Mouse (Mus musculus) forebrain, embryonic 13.5 days (tissue): ENCODE results near the gene Gramd1b. TPM values are rescaled to one million over a fixed set of nuclear protein-coding genes. Genes with fewer than 3 reads are reported as not detected.

ENCODE experiments used
- ATAC-seq: fragments of 200-750 bp; cut with Nextera tagmentation; 2 replicates; pipeline ENCODE4 v1.8.0; 2017
- H3K27ac ChIP-seq: fragments of 300-500 bp; sonication (generic); 2 replicates; pipeline ENCODE4 v1.5.1; 2015; ENCODE audit warnings: inconsistent platforms, mild to moderate bottlenecking, moderate library complexity
- H3K27me3 ChIP-seq: fragments of 300-500 bp; sonication (generic); 2 replicates; pipeline ENCODE4 v1.6.1; 2015; ENCODE audit warnings: mild to moderate bottlenecking, inconsistent platforms
- H3K36me3 ChIP-seq: fragments of 300-500 bp; sonication (generic); 2 replicates; pipeline ENCODE4 v1.6.1; 2015; ENCODE audit warnings: mild to moderate bottlenecking, inconsistent platforms; ENCODE audit not compliant: poor library complexity, severe bottlenecking
- H3K4me1 ChIP-seq: fragments of 300-500 bp; sonication (generic); 2 replicates; pipeline ENCODE4 v1.6.1; 2015; ENCODE audit warnings: inconsistent platforms
- H3K4me2 ChIP-seq: fragments of 300-500 bp; sonication (generic); 2 replicates; pipeline ENCODE4 v1.6.1; 2015; ENCODE audit warnings: inconsistent platforms, mild to moderate bottlenecking, moderate library complexity
- H3K4me3 ChIP-seq: fragments of 300-500 bp; sonication (generic); 2 replicates; pipeline ENCODE4 v1.5.1; 2015; ENCODE audit warnings: mild to moderate bottlenecking, inconsistent platforms
- H3K9ac ChIP-seq: fragments of 300-500 bp; sonication (generic); 2 replicates; pipeline ENCODE4 v1.6.1; 2015; ENCODE audit warnings: mild to moderate bottlenecking, inconsistent platforms
- H3K9me3 ChIP-seq: fragments of 300-500 bp; sonication (generic); replicated peaks from 2 replicates; pipeline ENCODE4 v1.6.1; 2016; ENCODE audit warnings: inconsistent platforms
- WGBS: fragments of 180-500 bp; shearing (Covaris S2); methylation state at CpG from one replicate; pipeline ENCODE4 v1.1.7; 2015; 5-methylcytosine and 5-hydroxymethylcytosine counted together
- polyA plus RNA-seq: library from polyadenylated mRNA; unstranded; fragments of >200 nt; fragmentation: Nextera tagmentation; extraction: Ambion mirVana; gene quantifications from 2 replicates; pipeline ENCODE4 v1.2.1, GENCODE M21; 2015

Gramd1b gene
- polyA plus RNA-seq, 1 experiment from 2014 or later: 8.1 TPM

DNA sequence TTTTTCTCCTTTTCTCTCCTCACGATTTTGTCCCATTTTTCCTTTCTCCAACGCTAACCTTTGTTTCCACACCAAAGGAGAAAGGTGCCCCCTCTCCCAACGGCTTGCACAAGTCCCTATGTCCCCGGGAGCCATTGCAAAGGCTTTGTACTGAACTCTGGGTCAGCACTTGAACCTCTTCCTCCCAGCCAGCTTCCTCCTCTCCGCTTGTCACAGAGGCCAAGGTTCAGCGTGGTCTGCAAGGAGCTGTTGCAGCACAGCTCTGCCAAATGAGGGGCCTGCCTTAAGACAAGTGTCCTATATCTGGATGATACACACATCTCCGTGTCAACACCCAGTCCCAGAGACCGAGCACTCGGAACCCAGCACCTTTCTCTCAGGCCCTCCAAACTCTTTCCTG lies 130.3 kb downstream of the Gramd1b start:
- WGBS: 84% methylated on average over 9 of the region's 9 CpGs
- Histone ChIP-seq H3K27me3 (no peaks in the 10 kb centered on the region), H3K36me3 (no peaks in the 10 kb centered on the region), H3K9ac (no peak overlapping the region), H3K4me3 (no peak overlapping the region), H3K4me1 (0 out of 2 replicates have a peak, but pooled peaks cover 4% of the 10 kb centered on the region), H3K27ac (no peak overlapping the region), H3K9me3 (no peaks in the 10 kb centered on the region), H3K4me2 (no peak overlapping the region)
- no peak for ATAC-seq

DNA sequence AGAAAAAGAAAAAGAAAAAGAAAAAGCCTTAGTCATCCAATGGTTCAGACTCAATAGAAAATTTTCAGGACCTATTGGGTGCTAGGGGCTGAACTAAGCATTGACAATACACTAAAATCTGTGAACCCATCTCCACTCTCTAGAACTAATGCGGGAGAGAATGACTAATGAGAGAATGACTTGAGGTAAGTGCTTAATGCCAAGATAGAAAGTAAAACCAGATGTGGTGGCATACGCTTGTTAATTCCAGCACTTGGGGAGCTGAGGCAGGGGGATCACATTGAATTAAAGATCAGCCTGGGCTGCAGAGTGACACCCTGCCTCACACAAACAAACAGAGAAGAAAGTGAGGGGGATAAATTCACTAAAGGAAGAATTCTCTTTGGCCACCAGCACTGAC lies 131.0 kb downstream of the Gramd1b start:
- ATAC-seq: no peak
- Histone ChIP-seq H3K27me3 (no peaks in the 10 kb centered on the region), H3K4me1 (0 out of 2 replicates have a peak, but pooled peaks cover 4% of the 10 kb centered on the region), H3K4me3 (no peak overlapping the region), H3K27ac (no peak overlapping the region), H3K9ac (no peak overlapping the region), H3K9me3 (no peaks in the 10 kb centered on the region), H3K4me2 (no peak overlapping the region), H3K36me3 (no peaks in the 10 kb centered on the region)
- 89% methylated on average over 2 of the region's 2 CpGs for WGBS

DNA sequence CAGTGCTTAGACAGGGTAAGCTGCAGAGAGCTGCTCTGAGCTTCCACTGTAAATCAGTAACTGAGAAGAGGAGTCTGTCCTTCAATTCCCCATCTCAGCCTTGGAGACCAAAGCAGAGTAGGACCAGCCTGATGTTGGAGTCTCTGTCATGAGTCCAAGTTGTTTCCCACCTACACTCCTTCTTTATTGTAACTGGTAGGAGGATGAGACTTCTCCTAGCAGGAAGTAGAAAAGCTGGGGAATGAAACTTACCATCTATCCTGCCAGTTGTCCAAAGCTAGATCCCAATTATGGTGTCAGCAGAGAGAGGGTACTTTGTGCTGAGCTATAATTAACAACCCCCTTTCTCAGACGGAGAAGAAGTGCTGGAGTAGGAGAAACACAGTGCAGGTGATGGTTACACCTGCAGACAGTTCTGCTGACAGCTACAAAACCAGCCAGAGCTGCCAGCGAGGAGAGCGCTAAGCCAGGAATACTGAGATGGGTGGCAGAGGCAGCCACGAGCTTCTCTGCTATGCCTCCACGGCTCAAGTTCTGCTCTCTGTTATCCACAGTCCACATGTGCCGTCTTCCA lies 131.7 kb downstream of the Gramd1b start:
- no peaks in the 10 kb centered on the region for H3K9me3 ChIP-seq
- no peak overlapping the region for H3K4me3 ChIP-seq
- no peak overlapping the region for H3K4me2 ChIP-seq
- no peaks in the 10 kb centered on the region for H3K36me3 ChIP-seq
- H3K27ac ChIP-seq: no peak overlapping the region
- H3K4me1 ChIP-seq: 0 out of 2 replicates have a peak, but pooled peaks cover 2% of the 10 kb centered on the region
- 85% methylated on average over 6 of the region's 6 CpGs for WGBS
- no peaks in the 10 kb centered on the region for H3K27me3 ChIP-seq
- H3K9ac ChIP-seq: no peak overlapping the region
- ATAC-seq: no peak

DNA sequence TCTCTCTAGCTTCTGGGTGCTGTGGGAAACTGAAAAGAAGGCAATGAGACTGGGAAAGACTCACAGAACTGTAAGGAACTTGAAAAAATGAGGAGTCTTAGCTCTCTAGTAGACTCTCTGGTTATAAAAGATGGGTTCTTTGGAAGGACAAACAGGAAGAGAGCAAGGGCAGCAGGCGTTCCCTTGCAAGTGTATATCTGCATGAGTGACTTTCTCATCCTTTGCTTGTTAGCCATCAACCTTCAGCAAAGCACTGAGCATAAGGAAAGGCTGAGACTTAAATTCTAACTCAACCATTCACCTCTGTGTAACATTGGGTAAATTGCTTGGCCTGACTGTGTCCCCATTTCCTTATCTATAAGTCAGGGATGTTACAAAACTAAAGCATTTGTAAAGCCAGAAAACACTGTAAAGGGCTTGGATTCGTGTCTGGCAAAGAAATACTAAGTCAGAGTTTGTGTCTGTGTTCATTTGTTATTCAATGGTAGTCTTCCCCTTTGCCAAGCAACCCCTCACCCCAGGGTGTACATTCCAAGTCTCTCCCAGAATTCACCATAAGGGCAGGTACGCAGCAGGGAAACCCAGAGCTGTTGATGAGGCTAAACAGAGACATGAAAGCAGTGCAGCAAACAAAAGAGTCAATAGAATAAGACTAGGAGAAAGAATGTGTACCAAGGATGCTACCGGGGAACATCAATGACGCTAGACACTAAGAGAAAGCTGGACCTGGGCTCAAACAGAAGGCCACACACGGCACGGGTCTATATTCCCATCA lies 133.5 kb downstream of the Gramd1b start:
- peaks cover 2% of the 10 kb centered on the region for H3K4me1 ChIP-seq
- no peak overlapping the region for H3K27ac ChIP-seq
- no peak overlapping the region for H3K4me3 ChIP-seq
- no peak for ATAC-seq
- 58% methylated on average over 7 of the region's 7 CpGs for WGBS
- no peak overlapping the region for H3K4me2 ChIP-seq
- H3K27me3 ChIP-seq: no peaks in the 10 kb centered on the region
- no peak overlapping the region for H3K9ac ChIP-seq
- no peaks in the 10 kb centered on the region for H3K9me3 ChIP-seq
- no peaks in the 10 kb centered on the region for H3K36me3 ChIP-seq

DNA sequence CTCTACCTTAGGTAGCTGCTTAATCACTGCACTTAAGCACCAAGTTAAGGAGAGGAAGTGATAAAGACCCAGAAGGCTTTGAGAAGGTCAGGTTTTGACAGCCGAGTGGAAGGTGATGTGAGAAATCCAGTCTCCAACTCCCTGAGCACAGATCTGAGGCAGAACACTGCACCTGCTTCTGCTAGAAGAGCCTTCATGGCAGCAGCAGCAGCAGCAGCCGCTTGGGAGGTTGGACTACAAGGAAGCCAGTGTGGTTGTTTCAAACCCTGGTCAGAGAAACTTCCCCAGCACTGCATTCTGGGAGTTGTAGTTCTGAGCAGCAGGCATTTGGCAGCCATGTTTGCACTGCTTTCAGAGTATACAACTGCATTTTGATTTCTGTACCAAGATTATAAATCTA lies 134.1 kb downstream of the Gramd1b start:
- peak overlapping the region; percentile 55 for H3K27ac ChIP-seq

DNA sequence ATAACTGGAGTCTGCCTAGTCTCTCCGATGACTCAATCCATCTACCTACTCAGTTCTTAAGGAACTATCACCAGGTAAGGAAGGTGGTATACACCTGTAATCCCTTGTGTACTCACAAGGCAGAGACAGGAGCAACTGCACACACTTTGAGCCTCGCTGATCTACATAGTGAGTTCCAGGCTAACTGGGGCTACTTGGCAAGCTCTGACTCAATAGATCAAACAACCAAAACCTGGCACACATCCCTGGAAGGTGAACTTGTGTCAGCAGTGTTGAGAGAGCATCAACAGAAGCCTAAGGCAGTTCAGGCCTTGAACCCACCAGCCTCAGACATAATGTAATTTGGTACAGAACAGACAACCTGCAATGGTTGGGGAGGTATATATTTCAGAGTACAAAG lies 135.0 kb downstream of the Gramd1b start:
- Histone ChIP-seq H3K4me1 (peaks cover 17% of the 10 kb centered on the region), H3K36me3 (no peaks in the 10 kb centered on the region), H3K27ac (no peak overlapping the region), H3K4me2 (no peak overlapping the region), H3K4me3 (no peak overlapping the region), H3K9ac (no peak overlapping the region), H3K9me3 (no peaks in the 10 kb centered on the region), H3K27me3 (no peaks in the 10 kb centered on the region)
- 88% methylated on average over 2 of the region's 2 CpGs for WGBS
- ATAC-seq: no peak

More for the DNA sequence above, 134.1 kb downstream of the Gramd1b start:
- Histone ChIP-seq H3K9me3 (no peaks in the 10 kb centered on the region), H3K4me1 (peaks cover 8% of the 10 kb centered on the region), H3K36me3 (no peaks in the 10 kb centered on the region), H3K9ac (no peak overlapping the region), H3K27me3 (no peaks in the 10 kb centered on the region), H3K4me2 (peak overlapping the region; percentile 49), H3K4me3 (peak overlapping the region; percentile 26)
- 27% methylated on average over 2 of the region's 2 CpGs for WGBS
- ATAC-seq: peak; percentile 76

DNA sequence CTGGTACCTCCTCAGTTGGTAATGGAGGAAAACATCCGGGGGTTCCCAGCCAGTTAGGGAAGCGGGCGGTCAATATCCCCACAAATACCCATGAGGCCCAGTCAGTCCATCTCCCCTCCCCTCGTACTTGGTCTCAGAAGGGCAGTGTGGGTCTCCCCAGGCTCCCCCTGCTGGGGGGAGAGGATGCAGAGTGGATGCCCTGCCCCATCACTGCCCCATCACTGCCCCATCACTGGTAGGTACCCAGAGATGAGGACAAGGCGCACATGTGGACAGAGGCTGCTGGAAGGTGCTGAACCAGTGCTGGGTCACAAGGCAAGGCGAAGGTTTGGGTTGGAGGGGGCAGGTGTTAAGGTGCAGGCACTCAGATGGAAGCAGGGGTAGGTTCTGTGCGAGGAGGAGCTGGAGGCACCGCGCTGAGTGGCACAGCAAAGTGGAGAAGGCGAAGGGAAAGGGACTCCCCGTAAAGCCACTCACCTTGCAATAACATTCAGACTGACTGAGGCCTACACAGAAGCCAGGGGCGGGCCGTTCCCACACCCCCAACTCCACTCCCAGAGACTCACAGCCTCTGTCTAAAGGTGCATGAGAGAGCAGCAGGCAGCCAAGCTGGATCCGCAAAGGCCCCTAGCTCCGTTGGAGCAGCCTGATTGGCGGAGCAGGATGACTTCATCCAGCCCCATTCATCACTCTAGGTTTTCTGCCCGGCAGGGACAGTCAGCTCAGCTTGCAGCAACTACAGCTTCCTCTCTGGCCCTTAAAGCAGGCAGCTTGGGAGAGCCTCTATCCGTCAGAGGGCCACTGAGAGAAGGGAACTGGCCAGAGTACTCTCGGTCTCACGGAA lies 139.1 kb downstream of the Gramd1b start:
- H3K27me3 ChIP-seq: no peaks in the 10 kb centered on the region
- peaks cover 23% of the 10 kb centered on the region for H3K4me1 ChIP-seq
- H3K9ac ChIP-seq: peak overlapping the region; percentile 60
- peak overlapping the region; percentile 54 for H3K4me2 ChIP-seq
- ATAC-seq: peak; percentile 89
- 16% methylated on average over 20 of the region's 20 CpGs for WGBS
- H3K36me3 ChIP-seq: no peaks in the 10 kb centered on the region
- peak overlapping the region; percentile 26 for H3K4me3 ChIP-seq
- H3K9me3 ChIP-seq: no peaks in the 10 kb centered on the region
- H3K27ac ChIP-seq: peak overlapping the region; percentile 76

DNA sequence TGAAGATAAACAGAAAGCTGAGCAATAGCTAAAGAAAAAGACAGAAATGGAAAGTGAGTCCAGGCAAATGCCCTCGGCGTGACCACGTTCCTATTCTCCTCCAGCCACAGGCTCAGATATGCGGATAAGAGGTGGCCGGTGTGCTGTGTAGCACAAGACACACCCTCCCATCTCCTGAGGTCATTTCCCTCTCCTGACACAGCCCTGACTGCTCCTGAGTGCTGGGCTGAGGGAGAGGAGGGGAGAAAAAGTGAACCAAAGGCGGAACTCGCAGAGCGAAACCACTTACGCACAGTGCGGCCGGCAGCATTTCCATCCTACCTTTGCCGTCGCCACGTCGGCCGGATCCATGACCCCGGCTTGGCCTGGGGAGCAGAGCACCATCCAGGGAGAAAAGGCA lies 139.8 kb downstream of the Gramd1b start:
- peak overlapping the region; percentile 54 for H3K4me2 ChIP-seq

DNA sequence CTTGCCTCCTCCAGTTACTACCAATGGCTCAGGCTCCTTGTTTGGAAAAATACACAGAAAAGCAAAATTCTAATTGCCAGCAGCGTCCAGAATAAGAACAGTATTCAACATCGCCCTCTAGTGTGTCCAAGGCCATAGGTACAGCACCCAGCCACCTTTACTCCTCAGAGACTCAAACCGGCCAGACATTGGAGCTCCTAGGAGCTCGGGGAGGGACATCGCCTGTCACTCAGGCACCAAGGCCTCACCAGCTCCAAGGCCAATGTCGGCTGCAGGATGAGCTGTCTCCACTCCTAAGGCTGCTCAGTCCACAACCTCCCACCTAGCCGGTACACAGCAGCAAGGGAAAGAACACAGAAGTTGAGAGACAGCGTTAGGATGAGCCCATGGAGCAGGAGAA lies 140.3 kb downstream of the Gramd1b start:
- peaks cover 23% of the 10 kb centered on the region for H3K4me1 ChIP-seq
- peak overlapping the region; percentile 60; the same call in 1 of the 2 replicates for H3K9ac ChIP-seq
- H3K4me3 ChIP-seq: no peak overlapping the region
- no peaks in the 10 kb centered on the region for H3K27me3 ChIP-seq
- H3K27ac ChIP-seq: no peak overlapping the region
- no peaks in the 10 kb centered on the region for H3K36me3 ChIP-seq
- H3K9me3 ChIP-seq: no peaks in the 10 kb centered on the region
- WGBS: 33% methylated on average over 8 of the region's 8 CpGs
- 0 out of 2 replicates have a peak, but pooled peaks have one; percentile 14 for ATAC-seq
- H3K4me2 ChIP-seq: peak overlapping the region; percentile 54

More for the DNA sequence above, 139.8 kb downstream of the Gramd1b start:
- H3K27ac ChIP-seq: no peak overlapping the region
- no peak overlapping the region; the same call in 1 of the 2 replicates for H3K4me3 ChIP-seq
- ATAC-seq: no peak
- WGBS: 74% methylated on average over 17 of the region's 17 CpGs
- peak overlapping the region; percentile 60 for H3K9ac ChIP-seq
- no peaks in the 10 kb centered on the region for H3K9me3 ChIP-seq
- no peaks in the 10 kb centered on the region for H3K27me3 ChIP-seq
- H3K4me1 ChIP-seq: peaks cover 23% of the 10 kb centered on the region
- H3K36me3 ChIP-seq: no peaks in the 10 kb centered on the region

DNA sequence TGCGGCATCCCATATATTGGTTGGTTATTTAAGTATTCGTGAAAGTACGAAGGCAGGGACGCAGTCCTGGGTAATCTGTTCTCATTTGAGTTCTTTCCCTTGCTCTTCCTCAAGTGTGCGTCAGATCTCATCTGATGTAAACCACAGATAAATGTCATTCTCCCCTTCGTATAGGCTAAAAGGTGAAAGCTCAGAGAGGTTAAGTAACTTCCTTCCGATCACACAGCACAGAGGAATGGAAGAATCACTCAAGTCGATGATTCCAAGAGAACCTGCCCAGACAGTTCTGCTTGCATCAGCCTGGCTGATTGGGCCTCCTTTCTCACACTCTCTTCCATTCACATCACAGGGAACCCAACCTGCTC lies 140.8 kb downstream of the Gramd1b start:
- H3K4me2 ChIP-seq: no peak overlapping the region
- no peak overlapping the region for H3K4me3 ChIP-seq
- no peak overlapping the region for H3K9ac ChIP-seq
- WGBS: 93% methylated on average over 8 of the region's 8 CpGs
- no peak for ATAC-seq
- H3K4me1 ChIP-seq: peaks cover 23% of the 10 kb centered on the region
- H3K27ac ChIP-seq: no peak overlapping the region
- H3K27me3 ChIP-seq: no peaks in the 10 kb centered on the region
- H3K9me3 ChIP-seq: no peaks in the 10 kb centered on the region
- no peaks in the 10 kb centered on the region for H3K36me3 ChIP-seq

DNA sequence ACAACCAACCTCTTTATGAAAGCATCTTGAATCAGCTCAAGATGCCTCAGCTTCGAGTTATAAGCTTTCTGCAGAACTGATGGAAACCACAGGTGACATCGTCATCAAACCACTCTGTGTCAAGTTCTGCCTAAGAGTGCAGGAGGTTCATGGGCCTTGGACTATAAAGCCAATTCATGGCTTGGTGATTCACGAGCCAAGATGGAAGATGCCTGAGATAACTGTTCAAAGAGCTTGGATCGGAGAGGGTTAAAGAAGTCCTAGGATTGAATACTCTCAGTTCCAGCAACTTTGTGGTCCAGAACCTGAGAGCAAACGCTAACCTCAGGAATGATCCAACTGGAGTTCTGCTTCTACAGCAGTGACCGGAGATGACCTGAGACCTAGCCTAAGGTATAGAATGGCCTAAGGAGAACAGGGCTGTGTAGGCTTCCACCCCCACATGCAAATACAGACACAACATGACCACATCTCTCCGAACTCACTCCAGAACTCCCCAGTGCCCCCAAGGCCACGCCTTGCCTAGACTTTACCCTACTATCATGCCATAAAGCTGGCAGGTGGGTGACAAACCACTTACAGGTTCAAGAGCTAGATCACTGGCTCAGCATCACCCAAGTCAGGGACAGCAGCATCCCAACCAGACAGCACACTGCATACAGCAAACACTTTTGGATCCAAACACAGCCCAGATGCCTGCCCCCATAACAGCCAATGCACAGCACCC lies 141.4 kb downstream of the Gramd1b start:
- WGBS: 96% methylated on average over 8 of the region's 8 CpGs
- no peak overlapping the region for H3K27ac ChIP-seq
- H3K36me3 ChIP-seq: no peaks in the 10 kb centered on the region
- no peaks in the 10 kb centered on the region for H3K27me3 ChIP-seq
- H3K4me1 ChIP-seq: peaks cover 23% of the 10 kb centered on the region
- ATAC-seq: no peak
- H3K4me2 ChIP-seq: no peak overlapping the region
- H3K9me3 ChIP-seq: no peaks in the 10 kb centered on the region
- H3K9ac ChIP-seq: no peak overlapping the region
- H3K4me3 ChIP-seq: no peak overlapping the region
